Mouse (Mus musculus) forebrain, embryonic 11.5 days (tissue): Measurements from ENCODE around the gene Agbl1. TPM values are rescaled to one million over a fixed set of nuclear protein-coding genes. Genes with fewer than 3 reads are reported as not detected.
"Not testable (repeated sequence)": the region's sequence is repeated elsewhere in the genome, so short reads cannot be mapped to it uniquely, and the experiment has no call there.

Experiments used
- ATAC-seq: fragments of 200-750 bp; cut with Nextera tagmentation; replicated peaks from 2 replicates; pipeline ENCODE4 v1.8.0; 2017; ENCODE audit warnings: moderate TSS enrichment; ENCODE audit not compliant: low FRiP score
- DNase-seq: peaks from one replicate; pipeline ENCODE4 v3.0.0-alpha.2; 2017; ENCODE audit warnings: low spot score
- H3K27ac ChIP-seq: fragments of 300-500 bp; sonication (generic); 2 replicates; pipeline ENCODE4 v1.5.1; 2014; ENCODE audit warnings: low read depth, low read length
- H3K27me3 ChIP-seq: fragments of 300-500 bp; sonication (generic); 2 replicates; pipeline ENCODE4 v1.6.1; 2014; ENCODE audit warnings: mild to moderate bottlenecking, low read length, mixed read lengths; ENCODE audit not compliant: control insufficient read depth, insufficient read depth
- H3K36me3 ChIP-seq: fragments of 300-500 bp; sonication (generic); 2 replicates; pipeline ENCODE4 v1.6.1; 2014; ENCODE audit warnings: mild to moderate bottlenecking, low read length, moderate library complexity, mixed read lengths; ENCODE audit not compliant: control insufficient read depth, insufficient read depth
- H3K4me1 ChIP-seq: fragments of 300-500 bp; sonication (generic); replicated peaks from 2 replicates; pipeline ENCODE4 v1.6.1; 2014; ENCODE audit warnings: low read length, mixed read lengths; ENCODE audit not compliant: control insufficient read depth, insufficient read depth
- H3K4me2 ChIP-seq: fragments of 300-500 bp; sonication (generic); 2 replicates; pipeline ENCODE4 v1.6.1; 2014; ENCODE audit warnings: low read depth, mild to moderate bottlenecking, low read length, moderate library complexity, mixed read lengths; ENCODE audit not compliant: severe bottlenecking
- H3K4me3 ChIP-seq: fragments of 300-500 bp; sonication (generic); 2 replicates; pipeline ENCODE4 v1.5.1; 2014; ENCODE audit warnings: low read depth, low read length
- H3K9ac ChIP-seq: fragments of 300-500 bp; sonication (generic); 2 replicates; pipeline ENCODE4 v1.6.1; 2014; ENCODE audit warnings: low read length
- H3K9me3 ChIP-seq: fragments of 300-500 bp; sonication (generic); 2 replicates; pipeline ENCODE4 v1.6.1; 2016; ENCODE audit warnings: low read length, mixed read lengths; ENCODE audit not compliant: control insufficient read depth
- WGBS: fragments of 180-500 bp; shearing (Covaris S2); extraction: QIAGEN DNeasy Blood & Tissue Kit; methylation state at CpG from one replicate; pipeline ENCODE4 v1.1.7; 2014; 5-methylcytosine and 5-hydroxymethylcytosine counted together
- polyA plus RNA-seq: library from polyadenylated mRNA; unstranded; fragments of >200 nt; fragmentation: Nextera tagmentation; extraction: Ambion mirVana; gene quantifications from 2 replicates; pipeline ENCODE4 v1.2.1, GENCODE M21; 2014

Agbl1 gene
- polyA plus RNA-seq, 1 experiment from 2014 or later = 0.07 TPM

- DNase-seq, H3K27ac ChIP-seq, ATAC-seq, H3K9me3 ChIP-seq, H3K4me1 ChIP-seq, H3K36me3 ChIP-seq, H3K27me3 ChIP-seq, H3K4me3 ChIP-seq, H3K9ac ChIP-seq, H3K4me2 ChIP-seq: not testable (repeated sequence)
- 91% methylated on average over 7 of the region's 7 CpGs for WGBS
Measured at GRCm38 (mm10) chr7:76732220-76732619, 502.5 kb downstream of the Agbl1 start.

DNA sequence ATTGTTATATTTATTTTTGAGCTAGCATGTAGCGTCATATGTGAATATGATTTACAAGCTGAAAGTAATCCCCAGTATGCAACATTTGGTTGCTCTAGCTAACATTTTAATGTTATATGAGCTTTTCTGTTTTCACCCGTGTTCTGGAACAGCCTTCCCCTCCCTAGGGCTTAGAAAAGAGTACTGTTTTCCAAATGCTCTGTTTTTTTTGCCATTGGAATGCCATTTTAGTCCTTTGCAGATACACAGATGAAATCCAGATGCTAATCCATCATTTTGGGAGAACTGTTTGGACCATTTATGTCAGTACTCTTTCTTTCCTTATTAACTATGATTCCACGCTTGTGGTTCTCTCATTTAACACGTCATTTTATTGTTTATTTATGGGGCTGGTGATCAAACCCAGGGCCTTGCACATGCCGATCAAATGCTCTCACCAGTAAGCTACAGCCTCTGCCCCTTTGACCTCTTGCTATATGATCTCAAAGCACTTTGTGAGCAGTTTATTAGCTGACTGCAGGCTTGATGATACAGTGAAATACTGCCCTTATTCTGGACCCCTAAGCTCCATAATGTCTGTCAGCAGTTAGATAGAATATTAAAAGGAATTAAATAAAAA is 547.7 kb downstream of the Agbl1 start:
- no peak for ATAC-seq
- Histone ChIP-seq H3K27ac (no peak overlapping the region), H3K4me1 (no peaks in the 10 kb centered on the region), H3K36me3 (no peaks in the 10 kb centered on the region), H3K4me2 (no peak overlapping the region), H3K27me3 (no peaks in the 10 kb centered on the region), H3K9me3 (no peaks in the 10 kb centered on the region), H3K4me3 (no peak overlapping the region), H3K9ac (no peak overlapping the region)
- WGBS = 36% methylated on average over 5 of the region's 5 CpGs
- no peak for DNase-seq

DNA sequence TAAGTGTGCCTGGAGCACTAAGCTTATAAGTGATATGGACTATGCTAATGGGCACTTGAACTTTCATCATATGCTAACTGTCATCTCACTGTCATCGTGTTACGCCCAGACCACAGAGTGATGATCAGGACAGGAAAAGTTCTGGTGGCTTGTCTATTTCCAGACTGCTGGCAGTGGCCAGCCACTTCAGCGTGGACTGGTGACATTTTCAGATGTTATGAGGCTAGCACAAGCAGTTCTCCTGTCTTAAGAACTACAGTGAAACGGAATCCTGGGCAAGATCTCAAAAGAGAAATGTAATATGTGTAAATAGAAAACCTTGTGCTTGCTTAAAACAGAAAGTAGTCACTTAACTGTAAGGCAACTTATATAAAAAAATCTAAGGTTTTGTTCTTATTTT is 550.8 kb downstream of the Agbl1 start:
- Histone ChIP-seq H3K9me3 (no peaks in the 10 kb centered on the region), H3K4me1 (no peaks in the 10 kb centered on the region), H3K4me3 (no peak overlapping the region), H3K4me2 (no peak overlapping the region), H3K27me3 (no peaks in the 10 kb centered on the region), H3K9ac (no peak overlapping the region), H3K36me3 (no peaks in the 10 kb centered on the region), H3K27ac (no peak overlapping the region)
- ATAC-seq (no peak), DNase-seq (no peak)
- WGBS = 93% methylated on average over 4 of the region's 4 CpGs

- Histone ChIP-seq H3K4me2 (no peak overlapping the region), H3K27ac (no peak overlapping the region), H3K4me3 (no peak overlapping the region), H3K9ac (no peak overlapping the region), H3K9me3 (no peaks in the 10 kb centered on the region), H3K4me1 (no peaks in the 10 kb centered on the region), H3K36me3 (no peaks in the 10 kb centered on the region), H3K27me3 (no peaks in the 10 kb centered on the region)
- 0% methylated on average over 1 of the region's 1 CpGs for WGBS
- DNase-seq = no peak
- ATAC-seq = no peak
Measured at GRCm38 (mm10) chr7:76788561-76789306, 559.0 kb downstream of the Agbl1 start.

GRCm38 (mm10) chr7:76790041-76790440 is 560.4 kb downstream of the Agbl1 start:
- no peaks in the 10 kb centered on the region for H3K4me1 ChIP-seq
- no peaks in the 10 kb centered on the region for H3K36me3 ChIP-seq
- no peak overlapping the region for H3K4me3 ChIP-seq
- no peak overlapping the region for H3K4me2 ChIP-seq
- no peaks in the 10 kb centered on the region for H3K27me3 ChIP-seq
- no peak overlapping the region for H3K27ac ChIP-seq
- WGBS = 84% methylated on average over 2 of the region's 2 CpGs
- DNase-seq (no peak), ATAC-seq (no peak)
- H3K9ac ChIP-seq = no peak overlapping the region
- H3K9me3 ChIP-seq = no peaks in the 10 kb centered on the region

GRCm38 (mm10) chr7:76791247-76791646 is 561.6 kb downstream of the Agbl1 start:
- Histone ChIP-seq H3K4me1 (no peaks in the 10 kb centered on the region), H3K9ac (no peak overlapping the region), H3K27ac (no peak overlapping the region), H3K9me3 (no peaks in the 10 kb centered on the region), H3K4me3 (no peak overlapping the region), H3K36me3 (no peaks in the 10 kb centered on the region), H3K4me2 (no peak overlapping the region), H3K27me3 (no peaks in the 10 kb centered on the region)
- WGBS = 93% methylated on average over 4 of the region's 4 CpGs
- DNase-seq = no peak
- ATAC-seq = no peak

DNA sequence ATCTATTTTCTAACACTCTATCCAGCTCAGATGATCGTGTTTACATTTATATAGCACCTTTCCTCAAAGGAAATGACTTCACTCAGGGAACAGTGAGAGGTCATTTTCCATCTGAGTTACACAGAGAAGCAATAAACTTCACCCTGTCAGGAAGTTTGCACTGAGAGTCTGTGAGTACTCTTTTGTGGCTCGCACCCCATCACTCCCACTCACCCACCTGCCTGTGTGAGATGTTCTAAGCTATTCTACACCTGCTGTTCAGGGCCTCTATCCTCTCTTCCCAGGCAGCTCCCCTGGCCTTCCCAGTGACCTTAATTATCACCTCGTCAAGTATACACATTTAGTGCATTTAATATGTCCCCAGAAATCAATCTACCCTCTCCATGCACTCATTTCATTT is 580.3 kb downstream of the Agbl1 start:
- no peak for ATAC-seq
- H3K4me2 ChIP-seq = no peak overlapping the region

DNA sequence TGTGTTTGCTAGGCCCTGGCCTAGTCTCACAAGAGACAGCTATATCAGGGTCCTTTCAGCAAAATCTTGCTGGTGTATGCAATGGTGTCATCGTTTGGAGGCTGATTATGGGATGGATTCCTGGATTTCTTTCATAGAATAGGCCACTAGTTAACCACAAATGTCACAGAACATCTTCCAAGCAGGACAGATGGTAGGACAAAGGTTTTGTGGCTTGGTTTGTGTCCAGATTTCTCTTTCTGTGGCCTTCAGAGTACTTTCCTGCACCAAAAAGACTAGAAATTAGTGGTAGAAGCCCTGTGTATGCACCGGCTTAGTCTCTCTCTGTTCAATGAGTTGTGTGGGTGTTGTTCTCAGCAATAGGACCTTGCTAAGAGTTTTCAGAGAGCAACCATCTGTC is 590.9 kb downstream of the Agbl1 start:
- Histone ChIP-seq H3K4me2 (no peak overlapping the region), H3K27ac (no peak overlapping the region), H3K4me1 (no peaks in the 10 kb centered on the region), H3K9me3 (no peaks in the 10 kb centered on the region), H3K27me3 (no peaks in the 10 kb centered on the region), H3K4me3 (no peak overlapping the region), H3K36me3 (no peaks in the 10 kb centered on the region), H3K9ac (no peak overlapping the region)
- 84% methylated on average over 2 of the region's 2 CpGs for WGBS
- DNase-seq (no peak), ATAC-seq (no peak)

More for the DNA sequence above, 580.3 kb downstream of the Agbl1 start:
- 69% methylated on average over 3 of the region's 3 CpGs for WGBS
- no peaks in the 10 kb centered on the region for H3K9me3 ChIP-seq
- no peaks in the 10 kb centered on the region for H3K27me3 ChIP-seq
- no peaks in the 10 kb centered on the region for H3K36me3 ChIP-seq
- DNase-seq = no peak
- no peak overlapping the region for H3K4me3 ChIP-seq
- no peaks in the 10 kb centered on the region for H3K4me1 ChIP-seq
- H3K9ac ChIP-seq = no peak overlapping the region
- no peak overlapping the region for H3K27ac ChIP-seq

GRCm38 (mm10) chr7:76842146-76842545 is 612.5 kb downstream of the Agbl1 start:
- Histone ChIP-seq H3K36me3 (no peaks in the 10 kb centered on the region), H3K4me2 (no peak overlapping the region), H3K9ac (no peak overlapping the region), H3K4me1 (no peaks in the 10 kb centered on the region), H3K27me3 (no peaks in the 10 kb centered on the region), H3K4me3 (no peak overlapping the region), H3K9me3 (no peaks in the 10 kb centered on the region), H3K27ac (no peak overlapping the region)
- 85% methylated on average over 3 of the region's 3 CpGs for WGBS
- DNase-seq = no peak
- no peak for ATAC-seq
